8 mouse cellular contexts compared by ENCODE assay signal in the genomic region with DNA sequence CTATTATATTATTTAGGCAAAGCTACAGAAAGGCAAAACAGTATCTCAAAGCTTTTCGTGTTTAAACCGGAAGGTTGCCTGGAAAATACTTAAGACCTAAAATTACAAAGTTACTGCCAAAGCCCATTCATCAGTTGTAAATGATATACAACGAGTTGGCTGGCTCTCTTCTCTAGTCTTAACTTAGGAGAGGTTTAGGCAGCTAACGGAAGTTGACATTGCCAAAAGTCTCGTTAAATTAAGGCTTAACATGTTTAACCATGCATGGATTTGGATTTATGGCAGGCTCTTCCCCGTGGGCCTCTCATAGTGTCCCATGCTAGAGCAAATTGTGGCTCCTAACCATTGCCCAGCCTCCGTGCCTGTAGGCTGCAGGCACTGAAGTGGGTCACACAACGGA. TPM values are rescaled to one million over a fixed set of nuclear protein-coding genes. Genes with fewer than 3 reads are reported as not detected.
DNase-seq lines count a peak whose midpoint lies in the region; ATAC-seq and TF ChIP-seq lines count a peak whose summit lies in the region.

No protein-coding gene starts in this region.

- no peak for ATAC-seq in lung, embryonic 16.5 days (ENCODE audit: low read depth)
- ATAC-seq in limb, embryonic 12.5 days (ENCODE audit: insufficient number of reproducible peaks, insufficient read depth, low FRiP score, low TSS enrichment, low read depth) = no peak
- no peak for ATAC-seq in granulocyte monocyte progenitor cell, adult 5-6 weeks (replicated peaks; ENCODE audit: poor library complexity, severe bottlenecking)

- H3K27ac ChIP-seq in lung, embryonic 16.5 days (ENCODE audit: low read length) = no peak overlapping the region
- H3K27ac ChIP-seq in embryonic fibroblast, embryonic 13.5 days (ENCODE audit: insufficient read depth, low read length) = no peak overlapping the region
- H3K27ac ChIP-seq in limb, embryonic 12.5 days = no peak overlapping the region

- TF ChIP-seq CTCF in embryonic fibroblast, embryonic 13.5 days (IDR thresholded peaks at IDR 0.05; ENCODE audit: borderline replicate concordance, insufficient read depth, low read length) = no peak

- H3K4me2 ChIP-seq in lung, embryonic 16.5 days (ENCODE audit: low read depth, low read length) = peak overlapping the region; percentile 56
- H3K4me2 ChIP-seq in limb, embryonic 12.5 days = peak overlapping the region; percentile 74

- no peaks in the 10 kb centered on the region for H3K27me3 ChIP-seq in lung, embryonic 16.5 days (ENCODE audit: control insufficient read depth, insufficient read depth, low read depth, low read length)
- no peaks in the 10 kb centered on the region for H3K27me3 ChIP-seq in limb, embryonic 12.5 days

- no peaks in the 10 kb centered on the region for H3K9me3 ChIP-seq in lung, embryonic 16.5 days (ENCODE audit: control insufficient read depth, low read length)
- no peaks in the 10 kb centered on the region for H3K9me3 ChIP-seq in limb, embryonic 12.5 days

- intact Hi-C loops in left cerebral cortex, postnatal 36 days (cut with DNase I) = no loop called here

- DNase-seq in lung, postnatal 25 days (ENCODE audit: low spot score) = no peak
- DNase-seq in retina, postnatal 1 day = peak; percentile 28
- no peak for DNase-seq in left cerebral cortex, postnatal 36 days (ENCODE audit: low spot score in 2 of 2)
- DNase-seq in layer of hippocampus, postnatal 25 days (ENCODE audit: extremely low spot score in 1 of 2, low spot score in 1 of 2) = no peak

- H3K36me3 ChIP-seq in lung, embryonic 16.5 days (ENCODE audit: control insufficient read depth, insufficient read depth, low read length) = peaks cover 20% of the 10 kb centered on the region
- H3K36me3 ChIP-seq in limb, embryonic 12.5 days = peaks cover 40% of the 10 kb centered on the region

- no peak for TF ChIP-seq POLR2A in embryonic fibroblast, embryonic 13.5 days (IDR thresholded peaks at IDR 0.05; ENCODE audit: low read depth, low read length)

- 1% methylated on average over 8 of the region's 8 CpGs for WGBS in lung, embryonic 16.5 days
- 3% methylated on average over 8 of the region's 8 CpGs for WGBS in limb, embryonic 12.5 days

- peaks cover 9% of the 10 kb centered on the region for H3K4me1 ChIP-seq in lung, embryonic 16.5 days (replicated peaks; ENCODE audit: control insufficient read depth, insufficient read depth, low read length)
- H3K4me1 ChIP-seq in embryonic fibroblast, embryonic 13.5 days (ENCODE audit: control insufficient read depth, insufficient read depth, low read length) = peaks cover 4% of the 10 kb centered on the region; the same call in 1 of the 2 replicates
- peaks cover 10% of the 10 kb centered on the region for H3K4me1 ChIP-seq in limb, embryonic 12.5 days (replicated peaks)

- peak overlapping the region; percentile 91 for H3K4me3 ChIP-seq in lung, embryonic 16.5 days (ENCODE audit: low read length)
- peak overlapping the region; percentile 100 for H3K4me3 ChIP-seq in embryonic fibroblast, embryonic 13.5 days (ENCODE audit: insufficient read depth, low read length)
- H3K4me3 ChIP-seq in limb, embryonic 12.5 days (replicated peaks) = peak overlapping the region; percentile 89

- H3K9ac ChIP-seq in lung, embryonic 16.5 days (ENCODE audit: low read length) = peak overlapping the region; percentile 51
- H3K9ac ChIP-seq in limb, embryonic 12.5 days (replicated peaks) = peak overlapping the region; percentile 94

RNA-seq across cellular contexts. Expression of a gene that starts 1.3 kb away (rescaled TPM):
- polyA plus RNA-seq in lung, embryonic 16.5 days (2015; fragmentation: Nextera tagmentation; extraction: Ambion mirVana) = 138 and 142 TPM in 2 replicates
- 278 and 357 TPM in 2 replicates for polyA plus RNA-seq in embryonic fibroblast, embryonic 13.5 days (2011; ENCODE audit: insufficient read length, low read depth, missing spikeins)
- polyA plus RNA-seq in limb, embryonic 12.5 days (2016; fragmentation: Nextera tagmentation; extraction: Ambion mirVana) = 245 and 254 TPM in 2 replicates
- 10 to 100 TPM; 61.0 to 62.6 TPM for total RNA-seq in left cerebral cortex, postnatal 36 days (2021)
- 145 and 151 TPM in 2 replicates for total RNA-seq in granulocyte monocyte progenitor cell, adult 5-6 weeks (2014; fragmentation: Nextera tagmentation)
- total RNA-seq in granulocyte monocyte progenitor cell, adult 5-6 weeks (2017) = 379 and 430 TPM in 2 replicates
- total RNA-seq in layer of hippocampus, postnatal 25 days (2021) = 10 to 100 TPM; 71.6 to 84.0 TPM
